ENCODE assay signal across 23 mouse cellular contexts in genomic region chr4:149910558-149910957, GRCm38 (mm10). TPM values are rescaled to one million over a fixed set of nuclear protein-coding genes. Genes with fewer than 3 reads are reported as not detected.
DNase-seq lines count a peak whose midpoint lies in the region; ATAC-seq and TF ChIP-seq lines count a peak whose summit lies in the region.
"Had no signal": no experiment of that assay in that cellular context is flagged by ENCODE, and none has a peak within 500 bp of the region (broad histone marks: within the 10 kb centered on the region; RNA-seq: fewer than 3 reads in every experiment).

No protein-coding gene starts in this region.

- no peak overlapping the region for H3K4me2 ChIP-seq in midbrain, embryonic 16.5 days (ENCODE audit: low read length)
- H3K4me2 ChIP-seq in stomach, postnatal 0 days (replicated peaks; ENCODE audit: low read depth) = no peak overlapping the region
- H3K4me2 ChIP-seq: embryonic facial prominence, embryonic 13.5 days; forebrain, embryonic 13.5 days; heart, embryonic 11.5 days; hindbrain, embryonic 12.5 days; hindbrain, embryonic 15.5 days had no signal

- H3K27me3 ChIP-seq in midbrain, embryonic 10.5 days (ENCODE audit: low read depth, poor library complexity, severe bottlenecking) = peaks cover 76% of the 10 kb centered on the region
- H3K27me3 ChIP-seq in midbrain, embryonic 16.5 days (ENCODE audit: control insufficient read depth, insufficient read depth, low read depth, low read length) = no peaks in the 10 kb centered on the region
- no peaks in the 10 kb centered on the region for H3K27me3 ChIP-seq in embryonic facial prominence, embryonic 10.5 days (replicated peaks; ENCODE audit: low read depth, poor library complexity, severe bottlenecking)
- no peaks in the 10 kb centered on the region for H3K27me3 ChIP-seq in limb, embryonic 10.5 days (ENCODE audit: low read depth, poor library complexity, severe bottlenecking)
- no peaks in the 10 kb centered on the region for H3K27me3 ChIP-seq in stomach, postnatal 0 days (ENCODE audit: control insufficient read depth, insufficient read depth, low read length)
- H3K27me3 ChIP-seq: embryonic facial prominence, embryonic 13.5 days; forebrain, embryonic 13.5 days; hindbrain, embryonic 15.5 days had no signal

- no peak for TF ChIP-seq EP300 in stomach, postnatal 0 days (optimal IDR thresholded peaks at IDR 0.05)

- no peaks in the 10 kb centered on the region for H3K9me3 ChIP-seq in midbrain, embryonic 10.5 days (replicated peaks)
- no peaks in the 10 kb centered on the region for H3K9me3 ChIP-seq in midbrain, embryonic 16.5 days (replicated peaks; ENCODE audit: control insufficient read depth, low read length, poor library complexity, severe bottlenecking)
- no peaks in the 10 kb centered on the region for H3K9me3 ChIP-seq in embryonic facial prominence, embryonic 10.5 days
- H3K9me3 ChIP-seq in limb, embryonic 10.5 days (replicated peaks) = no peaks in the 10 kb centered on the region
- H3K9me3 ChIP-seq in stomach, postnatal 0 days (ENCODE audit: control insufficient read depth, low read length) = no peaks in the 10 kb centered on the region
- H3K9me3 ChIP-seq: embryonic facial prominence, embryonic 13.5 days; forebrain, embryonic 13.5 days; hindbrain, embryonic 12.5 days; hindbrain, embryonic 15.5 days had no signal

- H3K4me3 ChIP-seq in midbrain, embryonic 10.5 days = no peak overlapping the region
- no peak overlapping the region for H3K4me3 ChIP-seq in midbrain, embryonic 16.5 days (ENCODE audit: low read depth, low read length)
- no peak overlapping the region for H3K4me3 ChIP-seq in embryonic facial prominence, embryonic 10.5 days
- no peak overlapping the region for H3K4me3 ChIP-seq in limb, embryonic 10.5 days
- H3K4me3 ChIP-seq in stomach, postnatal 0 days (ENCODE audit: low read depth, low read length) = no peak overlapping the region
- H3K4me3 ChIP-seq: embryonic facial prominence, embryonic 13.5 days; erythroblast, embryonic 14.5 days; forebrain, embryonic 13.5 days; gastrocnemius, adult 2 months; hindbrain, embryonic 12.5 days; hindbrain, embryonic 15.5 days had no signal

- 30% methylated on average over 4 of the region's 4 CpGs for WGBS in midbrain, embryonic 10.5 days
- WGBS in midbrain, embryonic 16.5 days = 20% methylated on average over 4 of the region's 4 CpGs
- 62% methylated on average over 4 of the region's 4 CpGs for whole genome bisulfite sequencing in embryonic facial prominence, embryonic 10.5 days
- WGBS in limb, embryonic 10.5 days = 86% methylated on average over 4 of the region's 4 CpGs
- 78% methylated on average over 4 of the region's 4 CpGs for WGBS in stomach, postnatal 0 days

- no peak for TF ChIP-seq CTCF in stomach, postnatal 0 days (IDR thresholded peaks at IDR 0.05; ENCODE audit: low read depth)

- H3K9ac ChIP-seq in midbrain, embryonic 16.5 days (ENCODE audit: low read depth, low read length) = no peak overlapping the region
- no peak overlapping the region for H3K9ac ChIP-seq in stomach, postnatal 0 days (ENCODE audit: low read length)
- H3K9ac ChIP-seq: embryonic facial prominence, embryonic 13.5 days; forebrain, embryonic 13.5 days; forebrain, postnatal 0 days; hindbrain, embryonic 12.5 days; hindbrain, embryonic 15.5 days had no signal

- no peak for ATAC-seq in midbrain, embryonic 16.5 days
- no peak for ATAC-seq in stomach, postnatal 0 days (ENCODE audit: low FRiP score, low TSS enrichment)
- ATAC-seq: CD4-positive, CD25-positive, alpha-beta regulatory T cell, adult 4 months; forebrain, embryonic 13.5 days; forebrain, postnatal 0 days had no signal

- H3K4me1 ChIP-seq in midbrain, embryonic 10.5 days = peaks cover 73% of the 10 kb centered on the region
- H3K4me1 ChIP-seq in midbrain, embryonic 16.5 days (ENCODE audit: control insufficient read depth, insufficient read depth, low read length) = 0 out of 2 replicates have a peak, but pooled peaks cover 2% of the 10 kb centered on the region
- H3K4me1 ChIP-seq in embryonic facial prominence, embryonic 10.5 days = peaks cover 74% of the 10 kb centered on the region
- peaks cover 74% of the 10 kb centered on the region for H3K4me1 ChIP-seq in limb, embryonic 10.5 days
- H3K4me1 ChIP-seq in stomach, postnatal 0 days (replicated peaks; ENCODE audit: control insufficient read depth, insufficient read depth) = 0 out of 2 replicates have a peak, but pooled peaks cover 5% of the 10 kb centered on the region

- peak; percentile 55 for DNase-seq in midbrain, embryonic 10.5 days (ENCODE audit: low spot score)
- DNase-seq in embryonic facial prominence, embryonic 10.5 days (ENCODE audit: low spot score) = no peak
- no peak for DNase-seq in limb, embryonic 10.5 days (ENCODE audit: low spot score)
- DNase-seq in lung, adult 18-20 months = no peak
- no peak for DNase-seq in stomach, postnatal 0 days (ENCODE audit: low spot score)
- DNase-seq: adrenal gland, adult 2 months; adrenal gland, postnatal 14 days; cerebellum, adult 11 months; cerebellum, adult 2 months; cerebellum, adult 9-11 months; cerebellum, postnatal 25 days; forebrain, postnatal 0 days; gastrocnemius, adult 2 months; gastrocnemius, postnatal 14 days; heart, adult 11 months had no signal

- H3K27ac ChIP-seq in midbrain, embryonic 10.5 days (replicated peaks) = no peak overlapping the region
- no peak overlapping the region for H3K27ac ChIP-seq in midbrain, embryonic 16.5 days (ENCODE audit: low read length)
- peak overlapping the region; percentile 36; the same call in 1 of the 2 replicates for H3K27ac ChIP-seq in embryonic facial prominence, embryonic 10.5 days (replicated peaks)
- peak overlapping the region; percentile 50; the same call in 1 of the 2 replicates for H3K27ac ChIP-seq in limb, embryonic 10.5 days
- H3K27ac ChIP-seq in stomach, postnatal 0 days (replicated peaks) = no peak overlapping the region
- H3K27ac ChIP-seq: embryonic facial prominence, embryonic 13.5 days; forebrain, embryonic 13.5 days; gastrocnemius, adult 2 months; hindbrain, embryonic 12.5 days; hindbrain, embryonic 15.5 days had no signal

- peaks cover 4% of the 10 kb centered on the region; the same call in 1 of the 2 replicates for H3K36me3 ChIP-seq in midbrain, embryonic 10.5 days
- H3K36me3 ChIP-seq in midbrain, embryonic 16.5 days (ENCODE audit: control insufficient read depth, insufficient read depth, low read length) = no peaks in the 10 kb centered on the region
- peaks cover 26% of the 10 kb centered on the region for H3K36me3 ChIP-seq in embryonic facial prominence, embryonic 10.5 days (replicated peaks)
- H3K36me3 ChIP-seq in limb, embryonic 10.5 days = peaks cover 18% of the 10 kb centered on the region
- no peaks in the 10 kb centered on the region; the same call in 1 of the 2 replicates for H3K36me3 ChIP-seq in stomach, postnatal 0 days (ENCODE audit: control insufficient read depth, insufficient read depth, low read length)
- H3K36me3 ChIP-seq: hindbrain, embryonic 12.5 days; hindbrain, embryonic 15.5 days had no signal

RNA-seq across cellular contexts. Expression of gene Spsb1, which starts 44.3 kb away (rescaled TPM):
- 8.3 and 8.7 TPM in 2 replicates for polyA plus RNA-seq in midbrain, embryonic 10.5 days (2016; fragmentation: Nextera tagmentation; extraction: Ambion mirVana)
- 3.8 and 5.1 TPM in 2 replicates for polyA plus RNA-seq in midbrain, embryonic 16.5 days (2015; fragmentation: Nextera tagmentation; extraction: Ambion mirVana)
- 16.7 and 21.4 TPM in 2 replicates for polyA plus RNA-seq in embryonic facial prominence, embryonic 10.5 days (2016; fragmentation: Nextera tagmentation; extraction: Ambion mirVana)
- polyA plus RNA-seq in limb, embryonic 10.5 days (2016; fragmentation: Nextera tagmentation; extraction: Ambion mirVana) = 13.7 and 18.8 TPM in 2 replicates
- 10.0 and 13.1 TPM in 2 replicates for polyA plus RNA-seq in stomach, postnatal 0 days (2015; fragmentation: Nextera tagmentation; extraction: Ambion mirVana)
- polyA plus RNA-seq: erythroblast, embryonic 14.5 days had no signal

Comparison
In these comparisons a context has a peak if more than half of its experiments do, and no peak if none do; other contexts are left out.
1. H3K27ac ChIP-seq: peak in embryonic facial prominence, embryonic 10.5 days (single experiment) and limb, embryonic 10.5 days (single experiment); none in midbrain, embryonic 10.5 days (single experiment), midbrain, embryonic 16.5 days (single experiment) and stomach, postnatal 0 days (single experiment).